Mouse (Mus musculus) ES-Bruce4 (cell line): Measurements from ENCODE around the gene Aqp7. TPM values are rescaled to one million over a fixed set of nuclear protein-coding genes. Genes with fewer than 3 reads are reported as not detected.
A peak's percentile ranks its signal among the peaks of the same experiment; 100 is the strongest.

ENCODE experiments used
- H3K27ac ChIP-seq: 2 replicates; pipeline ENCODE4 v1.5.1; 2012; ENCODE audit warnings: low read length, inconsistent platforms; ENCODE audit not compliant: insufficient read depth
- H3K27me3 ChIP-seq: 2 replicates; pipeline ENCODE4 v1.6.1; 2012; ENCODE audit warnings: mild to moderate bottlenecking, low read length, inconsistent platforms; ENCODE audit not compliant: control insufficient read depth, poor library complexity, insufficient read depth, severe bottlenecking
- H3K36me3 ChIP-seq: 2 replicates; pipeline ENCODE4 v1.6.1; 2012; ENCODE audit warnings: inconsistent platforms, mild to moderate bottlenecking, low read length, moderate library complexity; ENCODE audit not compliant: control insufficient read depth, poor library complexity, insufficient read depth, severe bottlenecking
- H3K4me1 ChIP-seq: one replicate; pipeline ENCODE4 v1.8.1; 2011; ENCODE audit warnings: low read length; ENCODE audit not compliant: control insufficient read depth, insufficient read depth
- H3K4me3 ChIP-seq: 2 replicates; pipeline ENCODE4 v1.5.1; 2011; ENCODE audit warnings: low read depth, mild to moderate bottlenecking, low read length
- H3K9ac ChIP-seq: 2 replicates; pipeline ENCODE4 v1.6.1; 2012; ENCODE audit warnings: low read depth, mild to moderate bottlenecking, inconsistent platforms; ENCODE audit not compliant: poor library complexity, severe bottlenecking
- H3K9me3 ChIP-seq: replicated peaks from 2 replicates; pipeline ENCODE4 v1.6.1; 2012; ENCODE audit warnings: mild to moderate bottlenecking, low read length, inconsistent platforms; ENCODE audit not compliant: control insufficient read depth, poor library complexity, insufficient read depth, severe bottlenecking
- CTCF ChIP-seq: IDR thresholded peaks from one replicate; pipeline ENCODE4 v1.8.1; 2011; ENCODE audit warnings: low read depth, low read length
- EP300 ChIP-seq: IDR thresholded peaks from 2 replicates; pipeline ENCODE4 v1.6.1; 2011; ENCODE audit warnings: low read depth, low read length; ENCODE audit not compliant: insufficient read depth
- POLR2A ChIP-seq: IDR thresholded peaks from one replicate; pipeline ENCODE4 v1.8.1; 2011; ENCODE audit warnings: low read length; ENCODE audit not compliant: insufficient read depth
- polyA plus RNA-seq: library from polyadenylated mRNA; stranded (reverse); fragments of >200 nt; gene quantifications from 2 replicates; pipeline ENCODE4 v1.2.4, GENCODE M21; 2011; ENCODE audit warnings: low read depth; ENCODE audit not compliant: missing spikeins, insufficient read depth, insufficient read length

Aqp7 gene
- polyA plus RNA-seq, 1 experiment = not detected

- peaks cover 85% of the 10 kb centered on the region for H3K36me3 ChIP-seq
These were observed 46.9 kb downstream of the Aqp7 start for GRCm38 (mm10) chr4:41000842-41001639.

GRCm38 (mm10) chr4:41000271-41000670, 47.7 kb downstream of the Aqp7 start:
- Histone ChIP-seq H3K9me3 (no peaks in the 10 kb centered on the region), H3K27ac (no peak overlapping the region), H3K27me3 (no peaks in the 10 kb centered on the region), H3K9ac (no peak overlapping the region), H3K4me3 (no peak overlapping the region), H3K36me3 (peaks cover 89% of the 10 kb centered on the region), H3K4me1 (no peaks in the 10 kb centered on the region)
- no peak for TF ChIP-seq POLR2A
- TF ChIP-seq EP300 = no peak
- TF ChIP-seq CTCF = no peak

More at GRCm38 (mm10) chr4:41000842-41001639, 46.9 kb downstream of the Aqp7 start:
- H3K9ac ChIP-seq = no peak overlapping the region
- H3K4me3 ChIP-seq = no peak overlapping the region
- H3K4me1 ChIP-seq = no peaks in the 10 kb centered on the region
- H3K27me3 ChIP-seq = no peaks in the 10 kb centered on the region
- H3K9me3 ChIP-seq = no peaks in the 10 kb centered on the region
- TF ChIP-seq CTCF (peak; percentile 9), POLR2A (no peak)
- H3K27ac ChIP-seq = no peak overlapping the region

GRCm38 (mm10) chr4:40997916-40998315, 50.0 kb downstream of the Aqp7 start:
- Histone ChIP-seq H3K9me3 (no peaks in the 10 kb centered on the region), H3K27ac (no peak overlapping the region), H3K4me1 (no peaks in the 10 kb centered on the region), H3K36me3 (peaks cover 86% of the 10 kb centered on the region), H3K27me3 (no peaks in the 10 kb centered on the region), H3K9ac (no peak overlapping the region), H3K4me3 (no peak overlapping the region)
- no peak for TF ChIP-seq CTCF

GRCm38 (mm10) chr4:40996302-40996701, 51.6 kb downstream of the Aqp7 start:
- Histone ChIP-seq H3K27ac (no peak overlapping the region), H3K9ac (no peak overlapping the region), H3K4me1 (no peaks in the 10 kb centered on the region), H3K9me3 (no peaks in the 10 kb centered on the region), H3K36me3 (peaks cover 86% of the 10 kb centered on the region), H3K4me3 (no peak overlapping the region), H3K27me3 (no peaks in the 10 kb centered on the region)
- no peak for TF ChIP-seq POLR2A
- no peak for TF ChIP-seq CTCF
- no peak for TF ChIP-seq EP300

- TF ChIP-seq EP300 (no peak), CTCF (no peak), POLR2A (no peak)
- no peak overlapping the region for H3K4me3 ChIP-seq
- peaks cover 85% of the 10 kb centered on the region for H3K36me3 ChIP-seq
- no peaks in the 10 kb centered on the region for H3K4me1 ChIP-seq
- H3K9me3 ChIP-seq = no peaks in the 10 kb centered on the region
- no peak overlapping the region for H3K9ac ChIP-seq
- no peaks in the 10 kb centered on the region for H3K27me3 ChIP-seq
- H3K27ac ChIP-seq = no peak overlapping the region
These were observed 58.3 kb downstream of the Aqp7 start for GRCm38 (mm10) chr4:40989633-40990032.

GRCm38 (mm10) chr4:40983686-40984085, 64.3 kb downstream of the Aqp7 start:
- Histone ChIP-seq H3K9ac (no peak overlapping the region), H3K27me3 (no peaks in the 10 kb centered on the region), H3K36me3 (peaks cover 86% of the 10 kb centered on the region), H3K4me1 (no peaks in the 10 kb centered on the region), H3K9me3 (no peaks in the 10 kb centered on the region), H3K27ac (no peak overlapping the region), H3K4me3 (no peak overlapping the region)
- no peak for TF ChIP-seq CTCF
- no peak for TF ChIP-seq EP300
- TF ChIP-seq POLR2A = no peak

Other genes with a start within 250 kb of the Aqp7 start
- 40.0 and 40.7 TPM in 2 replicates for gene B4galt1, start 194.1 kb downstream of the Aqp7 start, polyA plus RNA-seq
- gene Spink4, start 128.1 kb downstream of the Aqp7 start, polyA plus RNA-seq = not detected in 2 replicates
- gene Bag1, start 99.8 kb downstream of the Aqp7 start, polyA plus RNA-seq = 102 and 106 TPM in 2 replicates
- gene Chmp5, start 99.7 kb downstream of the Aqp7 start, polyA plus RNA-seq = 117 and 120 TPM in 2 replicates
- gene Nfx1, start 77.2 kb downstream of the Aqp7 start, polyA plus RNA-seq = 97.6 and 104 TPM in 2 replicates
- 15.7 and 16.7 TPM in 2 replicates for gene Aqp3, start 50.0 kb upstream of the Aqp7 start, polyA plus RNA-seq
- gene Nol6, start 76.3 kb upstream of the Aqp7 start, polyA plus RNA-seq = 56.0 and 56.1 TPM in 2 replicates
- gene Ube2r2, start 87.6 kb upstream of the Aqp7 start, polyA plus RNA-seq = 130 and 134 TPM in 2 replicates
- gene Ubap2, start 227.0 kb upstream of the Aqp7 start, polyA plus RNA-seq = 144 TPM in 2 replicates